26 mouse cellular contexts compared by ENCODE assay signal in genomic region chr11:78138023-78138422, GRCm38 (mm10). TPM values are rescaled to one million over a fixed set of nuclear protein-coding genes. Genes with fewer than 3 reads are reported as not detected.
DNase-seq lines count a peak whose midpoint lies in the region; ATAC-seq and TF ChIP-seq lines count a peak whose summit lies in the region.
"Had no signal": no experiment of that assay in that cellular context is flagged by ENCODE, and none has a peak within 500 bp of the region (broad histone marks: within the 10 kb centered on the region; RNA-seq: fewer than 3 reads in every experiment).

No protein-coding gene starts in this region.

- H3K27me3 ChIP-seq in heart, embryonic 11.5 days (ENCODE audit: control insufficient read depth, insufficient read depth, low read length), result no peaks in the 10 kb centered on the region
- no peaks in the 10 kb centered on the region for H3K27me3 ChIP-seq in heart, embryonic 15.5 days
- no peaks in the 10 kb centered on the region for H3K27me3 ChIP-seq in heart, postnatal 0 days (ENCODE audit: control insufficient read depth, insufficient read depth, low read length)
- H3K27me3 ChIP-seq: embryonic facial prominence, embryonic 13.5 days; megakaryocyte, embryonic 14.5 days; midbrain, embryonic 12.5 days; neural tube, embryonic 13.5 days had no signal

- no peak for TF ChIP-seq CTCF in heart, postnatal 0 days (IDR thresholded peaks at IDR 0.05; ENCODE audit: low read depth)
- no peak for TF ChIP-seq CTCF in lung, adult 2 months (IDR thresholded peaks at IDR 0.05; ENCODE audit: insufficient read depth, low read length)

- H3K4me1 ChIP-seq in heart, embryonic 11.5 days (ENCODE audit: control insufficient read depth, insufficient read depth, low read length), result peaks cover 30% of the 10 kb centered on the region
- peaks cover 38% of the 10 kb centered on the region for H3K4me1 ChIP-seq in heart, embryonic 15.5 days (replicated peaks)
- H3K4me1 ChIP-seq in heart, postnatal 0 days (ENCODE audit: control insufficient read depth, insufficient read depth), result peaks cover 20% of the 10 kb centered on the region
- peaks cover 2% of the 10 kb centered on the region; the same call in 1 of the 2 replicates for H3K4me1 ChIP-seq in lung, adult 2 months (ENCODE audit: control insufficient read depth, insufficient read depth, low read length)
- H3K4me1 ChIP-seq: midbrain, embryonic 12.5 days had no signal

- 0 out of 2 replicates have a peak, but pooled peaks cover 2% of the 10 kb centered on the region for H3K36me3 ChIP-seq in heart, embryonic 11.5 days (ENCODE audit: control insufficient read depth, insufficient read depth, low read length)
- peaks cover under 1% of the 10 kb centered on the region; the same call in 1 of the 2 replicates for H3K36me3 ChIP-seq in heart, embryonic 15.5 days
- peaks cover 2% of the 10 kb centered on the region; the same call in 1 of the 2 replicates for H3K36me3 ChIP-seq in heart, postnatal 0 days (replicated peaks; ENCODE audit: control insufficient read depth, insufficient read depth, low read length)

- no peak overlapping the region for H3K9ac ChIP-seq in heart, embryonic 11.5 days (ENCODE audit: low read depth, low read length)
- H3K9ac ChIP-seq in heart, embryonic 15.5 days, result no peak overlapping the region
- no peak overlapping the region for H3K9ac ChIP-seq in heart, postnatal 0 days (replicated peaks; ENCODE audit: low read depth, low read length)
- H3K9ac ChIP-seq: embryonic facial prominence, embryonic 13.5 days; liver, embryonic 14.5 days; midbrain, embryonic 12.5 days; neural tube, embryonic 13.5 days had no signal

- no peak for TF ChIP-seq POLR2A in lung, adult 2 months (IDR thresholded peaks at IDR 0.05; ENCODE audit: borderline replicate concordance, extremely low read depth, low read depth, low read length)

- 0 out of 2 replicates have a peak overlapping the region, but pooled peaks have one; percentile 24 for H3K27ac ChIP-seq in heart, embryonic 11.5 days (ENCODE audit: low read depth, low read length)
- H3K27ac ChIP-seq in heart, embryonic 15.5 days, result peak overlapping the region; percentile 60
- peak overlapping the region; percentile 78 for H3K27ac ChIP-seq in heart, postnatal 0 days (ENCODE audit: low read depth)
- H3K27ac ChIP-seq: embryonic facial prominence, embryonic 13.5 days; forebrain, embryonic 10.5 days; liver, embryonic 14.5 days; midbrain, embryonic 12.5 days; neural tube, embryonic 13.5 days; stomach, postnatal 0 days had no signal

- H3K4me3 ChIP-seq in heart, embryonic 11.5 days (ENCODE audit: low read depth, low read length), result no peak overlapping the region
- no peak overlapping the region for H3K4me3 ChIP-seq in heart, embryonic 15.5 days
- no peak overlapping the region for H3K4me3 ChIP-seq in heart, postnatal 0 days (ENCODE audit: low read depth, low read length)
- H3K4me3 ChIP-seq in lung, adult 2 months (replicated peaks; ENCODE audit: extremely low read depth, low read depth, low read length), result no peak overlapping the region
- H3K4me3 ChIP-seq: embryonic facial prominence, embryonic 13.5 days; forebrain, embryonic 10.5 days; megakaryocyte, embryonic 14.5 days; midbrain, embryonic 12.5 days; myocyte; neural tube, embryonic 13.5 days had no signal

- 85% methylated on average over 3 of the region's 3 CpGs for WGBS in heart, embryonic 11.5 days (ENCODE audit: insufficient replicate concordance)
- WGBS in heart, embryonic 15.5 days, result 63% methylated on average over 3 of the region's 3 CpGs
- 69% methylated on average over 3 of the region's 3 CpGs for WGBS in heart, postnatal 0 days
- WGBS in lung, adult 2 months, result 87% methylated on average over 3 of the region's 3 CpGs

- H3K9me3 ChIP-seq in heart, embryonic 11.5 days (replicated peaks; ENCODE audit: control insufficient read depth, low read length), result no peaks in the 10 kb centered on the region
- H3K9me3 ChIP-seq in heart, embryonic 15.5 days (replicated peaks), result no peaks in the 10 kb centered on the region
- no peaks in the 10 kb centered on the region for H3K9me3 ChIP-seq in heart, postnatal 0 days (replicated peaks; ENCODE audit: control insufficient read depth, low read length)
- H3K9me3 ChIP-seq: embryonic facial prominence, embryonic 13.5 days; forebrain, embryonic 10.5 days; megakaryocyte, embryonic 14.5 days; midbrain, embryonic 12.5 days; neural tube, embryonic 13.5 days had no signal

- H3K4me2 ChIP-seq in heart, embryonic 11.5 days, result no peak overlapping the region
- H3K4me2 ChIP-seq in heart, embryonic 15.5 days, result no peak overlapping the region
- no peak overlapping the region for H3K4me2 ChIP-seq in heart, postnatal 0 days (ENCODE audit: low read depth, low read length)
- H3K4me2 ChIP-seq: embryonic facial prominence, embryonic 13.5 days; midbrain, embryonic 12.5 days; neural tube, embryonic 13.5 days had no signal

- TF ChIP-seq EP300 in heart, postnatal 0 days (IDR thresholded peaks at IDR 0.05; ENCODE audit: low read depth), result no peak

- no peak for DNase-seq in heart, postnatal 4 days
- peak; percentile 55 for DNase-seq in kidney, adult 9 months
- DNase-seq in kidney, postnatal 14 days, result no peak
- no peak for DNase-seq in heart, postnatal 0 days (ENCODE audit: low spot score)
- no peak for DNase-seq in lung, adult 2 months
- DNase-seq: adrenal gland, postnatal 25 days; B cell, adult 2 months; cerebellum, adult 18-20 months; cerebellum, postnatal 10 days; lung, postnatal 4 days; right cerebral cortex, postnatal 4 days; thymus, adult 2 months; thymus, postnatal 4 days had no signal

- ATAC-seq in heart, embryonic 11.5 days (replicated peaks; ENCODE audit: insufficient number of reproducible peaks, low FRiP score, low TSS enrichment), result no peak
- ATAC-seq in heart, embryonic 15.5 days (replicated peaks; ENCODE audit: insufficient number of reproducible peaks, insufficient read depth, low FRiP score, low read depth), result no peak
- ATAC-seq in heart, postnatal 0 days (ENCODE audit: insufficient read depth, low read depth), result peak; percentile 66
- ATAC-seq: forebrain, embryonic 16.5 days; hindbrain, embryonic 16.5 days; lung, postnatal 0 days had no signal

RNA-seq across cellular contexts. Expression of gene Traf4, which starts 27.4 kb away (rescaled TPM):
- polyA plus RNA-seq in heart, embryonic 11.5 days (2014; fragmentation: Nextera tagmentation; extraction: Ambion mirVana), result 34.2 and 38.4 TPM in 2 replicates
- total RNA-seq in heart, postnatal 4 days (2021), result 10 to 100 TPM; 25.8 to 27.5 TPM
- 30.8 and 42.8 TPM in 2 replicates for polyA plus RNA-seq in heart, embryonic 15.5 days (2015; fragmentation: Nextera tagmentation; extraction: Ambion mirVana)
- total RNA-seq in heart, postnatal 0 days (2014; rRNA removed; ENCODE audit: low replicate concordance), result 25.1 and 42.6 TPM in 2 replicates
- polyA plus RNA-seq in heart, postnatal 0 days (2015; fragmentation: Nextera tagmentation; extraction: Ambion mirVana), result 21.2 and 22.9 TPM in 2 replicates
- 37.0 and 42.8 TPM in 2 replicates for polyA plus RNA-seq in lung, adult 2 months (2012; rRNA removed)

RNA-seq across cellular contexts. Expression of gene Nek8, which starts 38.5 kb away (rescaled TPM):
- 9.9 and 10.6 TPM in 2 replicates for polyA plus RNA-seq in heart, embryonic 11.5 days (2014; fragmentation: Nextera tagmentation; extraction: Ambion mirVana)
- total RNA-seq in heart, postnatal 4 days (2021), result 1 to 10 TPM; 7.7 to 8.6 TPM
- 12.4 and 17.3 TPM in 2 replicates for polyA plus RNA-seq in heart, embryonic 15.5 days (2015; fragmentation: Nextera tagmentation; extraction: Ambion mirVana)
- 24.6 and 27.2 TPM in 2 replicates for total RNA-seq in heart, postnatal 0 days (2014; rRNA removed; ENCODE audit: low replicate concordance)
- polyA plus RNA-seq in heart, postnatal 0 days (2015; fragmentation: Nextera tagmentation; extraction: Ambion mirVana), result 8.1 and 9.1 TPM in 2 replicates
- 16.1 and 18.9 TPM in 2 replicates for polyA plus RNA-seq in lung, adult 2 months (2012; rRNA removed)

RNA-seq across cellular contexts. Expression of gene Tlcd1, which starts 38.5 kb away (rescaled TPM):
- polyA plus RNA-seq in heart, embryonic 11.5 days (2014; fragmentation: Nextera tagmentation; extraction: Ambion mirVana), result 16.1 and 16.3 TPM in 2 replicates
- 1 to 10 TPM; 8.4 to 9.8 TPM for total RNA-seq in heart, postnatal 4 days (2021)
- 13.5 and 14.2 TPM in 2 replicates for polyA plus RNA-seq in heart, embryonic 15.5 days (2015; fragmentation: Nextera tagmentation; extraction: Ambion mirVana)
- total RNA-seq in heart, postnatal 0 days (2014; rRNA removed; ENCODE audit: low replicate concordance), result 19.9 and 24.1 TPM in 2 replicates
- polyA plus RNA-seq in heart, postnatal 0 days (2015; fragmentation: Nextera tagmentation; extraction: Ambion mirVana), result 15.1 and 16.8 TPM in 2 replicates
- 38.0 and 44.2 TPM in 2 replicates for polyA plus RNA-seq in lung, adult 2 months (2012; rRNA removed)

RNA-seq across cellular contexts. Expression of gene Fam222b, which starts 43.6 kb away (rescaled TPM):
- polyA plus RNA-seq in heart, embryonic 11.5 days (2014; fragmentation: Nextera tagmentation; extraction: Ambion mirVana), result 22.4 and 26.9 TPM in 2 replicates
- total RNA-seq in heart, postnatal 4 days (2021), result 10 to 100 TPM; 17.1 to 17.5 TPM
- polyA plus RNA-seq in heart, embryonic 15.5 days (2015; fragmentation: Nextera tagmentation; extraction: Ambion mirVana), result 14.1 and 16.2 TPM in 2 replicates
- total RNA-seq in heart, postnatal 0 days (2014; rRNA removed; ENCODE audit: low replicate concordance), result 10.8 and 24.6 TPM in 2 replicates
- 11.1 TPM in 2 replicates for polyA plus RNA-seq in heart, postnatal 0 days (2015; fragmentation: Nextera tagmentation; extraction: Ambion mirVana)
- 21.6 and 25.6 TPM in 2 replicates for polyA plus RNA-seq in lung, adult 2 months (2012; rRNA removed)

RNA-seq across cellular contexts. Expression of gene Rpl23a, which starts 45.4 kb away (rescaled TPM):
- 1,064 and 1,178 TPM in 2 replicates for polyA plus RNA-seq in heart, embryonic 11.5 days (2014; fragmentation: Nextera tagmentation; extraction: Ambion mirVana)
- 1,000 to 10,000 TPM; 1,082 to 1,148 TPM for total RNA-seq in heart, postnatal 4 days (2021)
- 717 and 816 TPM in 2 replicates for polyA plus RNA-seq in heart, embryonic 15.5 days (2015; fragmentation: Nextera tagmentation; extraction: Ambion mirVana)
- total RNA-seq in heart, postnatal 0 days (2014; rRNA removed; ENCODE audit: low replicate concordance), result 473 and 508 TPM in 2 replicates
- polyA plus RNA-seq in heart, postnatal 0 days (2015; fragmentation: Nextera tagmentation; extraction: Ambion mirVana), result 719 and 776 TPM in 2 replicates
- 103 and 212 TPM in 2 replicates for polyA plus RNA-seq in lung, adult 2 months (2012; rRNA removed)

Comparison
In these comparisons a context has a peak if more than half of its experiments do, and no peak if none do; other contexts are left out.
1. H3K27ac ChIP-seq: peak in every context shown above with its lines; median percentile 78 in heart, postnatal 0 days; 60 in heart, embryonic 15.5 days; 24 in heart, embryonic 11.5 days.